Mouse (Mus musculus) Patski (cell line): ENCODE data around the gene Inava. TPM values are rescaled to one million over a fixed set of nuclear protein-coding genes. Genes with fewer than 3 reads are reported as not detected.

ENCODE experiments used
- ATAC-seq: fragments of 100-300 bp; one replicate; pipeline ENCODE4 v1.8.0; 2021
- CTCF ChIA-PET: fragments of 350-600 bp; sonication (Branson Sonifier 250); formaldehyde crosslinking; loops from one replicate; lab custom pipeline; 2022; ENCODE audit warnings: inconsistent platforms; lab: Charles Lee
- POLR2A ChIA-PET: fragments of 350-600 bp; sonication (Branson Sonifier 250); formaldehyde crosslinking; loops from one replicate; lab custom pipeline; 2022; ENCODE audit warnings: antibody characterized with exemption, inconsistent platforms; lab: Charles Lee
- DNase-seq: peaks from one replicate; pipeline ENCODE4 v3.0.0-alpha.2; 2011; ENCODE audit warnings: low read depth, low spot score
- H3K27me3 ChIP-seq: fragments of 371-371 bp; one replicate; pipeline ENCODE4 v1.5.1; 2021
- CTCF ChIP-seq: fragments of 100-300 bp; IDR thresholded peaks from one replicate; pipeline ENCODE4 v1.5.1; 2021
- in situ Hi-C: fragments of 300-500 bp; cut with MboI; formaldehyde crosslinking; loops from 3 replicates; pipeline ENCODE4 v1.11.1; 2018; ENCODE audit warnings: low pct_unique_long_range_greater_than_20kb, mixed read lengths
- polyA plus RNA-seq: library from polyadenylated mRNA; unstranded; gene quantifications from one replicate; pipeline ENCODE4 v1.2.3, GENCODE M21; 2021

Inava gene
- polyA plus RNA-seq, 1 experiment from 2014 or later, result 21.6 TPM

- in situ Hi-C loops, result no loop called here
- CTCF ChIA-PET, result interaction anchor here (0.9 kb wide), 1 partner anchor 10 kb away, joined by 3 read pairs; no protein-coding TSS in a partner anchor
- DNase-seq (no peak), ATAC-seq (no peak)
- POLR2A ChIA-PET, result no interaction called here
- no peak for TF ChIP-seq CTCF
- no peaks in the 10 kb centered on the region for H3K27me3 ChIP-seq
Observed at GRCm38 (mm10) chr1:136220037-136220871, 13.8 kb downstream of the Inava start.

DNA sequence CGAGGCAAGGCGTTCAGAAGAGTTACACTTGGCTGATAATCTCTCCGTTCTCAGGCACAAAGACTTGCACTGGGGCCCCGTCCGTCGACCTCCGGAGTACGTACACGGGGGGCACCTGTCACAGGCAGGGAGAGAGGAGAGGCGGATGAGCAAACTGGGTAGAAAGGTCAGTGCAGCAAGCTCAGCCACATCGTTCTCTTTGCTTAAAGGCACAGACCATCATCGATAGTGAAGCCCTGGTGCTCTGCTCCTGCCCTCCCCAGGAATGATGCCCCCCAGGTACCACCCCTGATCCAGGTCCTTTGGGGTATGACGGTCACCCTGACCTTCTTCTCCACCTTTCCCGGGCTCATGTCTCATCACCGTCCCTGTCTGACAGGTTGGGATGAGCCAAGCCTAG is 19.8 kb downstream of the Inava start:
- DNase-seq, result no peak
- ChIA-PET CTCF (no interaction called here), POLR2A (no interaction called here)
- TF ChIP-seq CTCF, result no peak
- no peak for ATAC-seq
- H3K27me3 ChIP-seq, result no peaks in the 10 kb centered on the region
- in situ Hi-C loops, result no loop called here

GRCm38 (mm10) chr1:136212803-136213202 is 21.3 kb downstream of the Inava start, which contains the start of gene Mroh3:
TSS of gene Mroh3 (minus strand) at chr1:136212828.
- ATAC-seq, result no peak
- DNase-seq, result no peak
- CTCF ChIA-PET, result interaction anchor here (1.1 to 2.0 kb wide), 3 partner anchors 24 to 95 kb away, joined by 3 to 7 read pairs (median 4); no protein-coding TSS in a partner anchor
- in situ Hi-C loops, result no loop called here
- H3K27me3 ChIP-seq, result no peaks in the 10 kb centered on the region
- POLR2A ChIA-PET, result no interaction called here
- no peak for TF ChIP-seq CTCF

GRCm38 (mm10) chr1:136190033-136190432 is 44.0 kb downstream of the Inava start:
- DNase-seq, result no peak
- no peaks in the 10 kb centered on the region for H3K27me3 ChIP-seq
- POLR2A ChIA-PET, result no interaction called here
- no peak for ATAC-seq
- TF ChIP-seq CTCF, result no peak
- in situ Hi-C loops, result no loop called here
- CTCF ChIA-PET, result no interaction called here

- in situ Hi-C loops, result no loop called here
- TF ChIP-seq CTCF, result no peak
- H3K27me3 ChIP-seq, result no peaks in the 10 kb centered on the region
- POLR2A ChIA-PET, result no interaction called here
- ATAC-seq (peak; percentile 12), DNase-seq (no peak)
- CTCF ChIA-PET, result no interaction called here
Observed at GRCm38 (mm10) chr1:136179511-136180001, 54.5 kb downstream of the Inava start.

DNA sequence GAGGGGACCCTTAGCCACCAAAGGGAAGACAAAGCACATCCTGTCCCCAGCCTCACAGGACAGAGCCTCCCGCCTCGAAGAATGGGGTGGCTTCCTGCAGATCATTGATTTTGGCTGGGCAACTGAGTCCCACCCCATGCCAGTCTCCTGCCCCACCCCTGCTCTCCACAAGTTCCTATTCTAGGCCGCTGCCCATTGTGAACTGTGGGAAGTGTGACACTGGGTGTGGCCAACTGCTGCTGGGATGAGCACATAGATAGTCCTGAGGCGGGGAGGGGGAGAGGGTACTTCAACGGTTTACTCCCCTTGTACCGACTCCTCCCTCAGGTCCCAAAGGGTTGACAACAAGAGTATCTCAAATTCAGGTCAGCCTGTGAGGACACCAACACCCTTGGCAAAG is 55.3 kb downstream of the Inava start:
- ATAC-seq, result no peak
- POLR2A ChIA-PET, result no interaction called here

DNA sequence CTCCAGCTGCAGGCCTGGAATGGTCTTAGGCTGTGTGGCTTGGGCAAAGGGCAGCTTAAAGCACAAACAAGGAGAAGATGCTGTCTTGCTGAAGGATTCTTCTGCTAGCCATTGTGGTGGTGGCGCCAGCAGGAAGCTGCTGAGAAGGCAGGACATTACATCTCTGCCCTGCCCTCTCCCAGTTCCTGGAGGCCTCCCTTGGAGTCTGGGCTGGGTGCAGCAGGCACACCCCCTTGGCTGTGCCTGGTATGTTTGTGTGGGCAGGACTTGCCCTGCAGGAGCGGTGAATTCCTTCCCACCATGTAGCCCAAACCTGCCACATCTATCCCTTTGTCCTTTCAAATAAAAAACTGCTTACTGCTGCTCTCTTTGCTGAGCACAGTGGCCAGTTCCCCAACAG is 57.0 kb downstream of the Inava start:
- DNase-seq, result no peak
- H3K27me3 ChIP-seq, result no peaks in the 10 kb centered on the region
- CTCF ChIA-PET, result interaction anchor here (3.6 kb wide), 1 partner anchor 11 kb away, joined by 12 read pairs; no protein-coding TSS in a partner anchor
- POLR2A ChIA-PET, result interaction anchor here (1.3 kb wide), 1 partner anchor 33 kb away, joined by 3 read pairs; no protein-coding TSS in a partner anchor
- ATAC-seq, result no peak
- in situ Hi-C loops, result no loop called here
- no peak for TF ChIP-seq CTCF

More for the DNA sequence above, 55.3 kb downstream of the Inava start:
- no peaks in the 10 kb centered on the region for H3K27me3 ChIP-seq
- in situ Hi-C loops, result no loop called here
- TF ChIP-seq CTCF, result no peak
- CTCF ChIA-PET, result no interaction called here
- no peak for DNase-seq

- DNase-seq (no peak), ATAC-seq (no peak)
- no peaks in the 10 kb centered on the region for H3K27me3 ChIP-seq
- ChIA-PET CTCF (interaction anchor here (0.8 to 3.6 kb wide), 13 partner anchors 9 to 185 kb away, joined by 3 to 12 read pairs (median 3); partner anchors contain the start of genes Ascl5 and Mroh3), POLR2A (no interaction called here)
- TF ChIP-seq CTCF, result no peak
- in situ Hi-C loops, result no loop called here
Observed at GRCm38 (mm10) chr1:136175183-136175582, 58.9 kb downstream of the Inava start.

DNA sequence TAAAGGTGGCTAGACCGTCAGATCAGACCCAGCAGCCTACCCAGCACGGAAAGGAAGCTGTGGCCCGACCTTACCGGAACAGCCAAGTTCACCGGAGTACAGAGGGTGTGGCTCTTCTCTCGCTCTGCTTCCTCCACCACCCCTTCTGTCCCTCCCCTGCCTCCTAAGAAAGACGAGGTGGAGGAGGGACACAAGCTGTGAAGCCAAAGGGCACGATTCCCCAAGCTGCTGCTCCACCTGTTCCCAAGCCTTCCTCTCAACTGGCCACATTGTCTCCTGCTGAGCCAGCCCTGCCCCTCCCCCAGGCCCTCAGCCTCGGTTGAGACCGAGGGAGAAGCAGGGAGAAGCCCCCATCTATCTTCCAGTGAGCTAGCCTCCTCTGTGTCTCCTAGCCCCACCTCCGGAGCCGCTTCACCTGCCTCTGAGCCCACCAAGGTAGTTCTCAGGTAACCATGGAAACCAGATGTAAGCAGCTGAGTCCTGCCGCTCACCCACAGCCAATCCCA is 59.9 kb downstream of the Inava start:
- TF ChIP-seq CTCF, result no peak
- ChIA-PET CTCF (interaction anchor here (0.9 to 3.6 kb wide), 6 partner anchors 8 to 184 kb away, joined by 3 to 12 read pairs (median 6); no protein-coding TSS in a partner anchor), POLR2A (interaction anchor here (0.8 kb wide), 1 partner anchor 58 kb away, joined by 3 read pairs; no protein-coding TSS in a partner anchor)
- no peaks in the 10 kb centered on the region for H3K27me3 ChIP-seq
- ATAC-seq (no peak), DNase-seq (no peak)
- in situ Hi-C loops, result loop anchor here (5.0 kb wide), 3 partner anchors 88 to 288 kb away; partner anchors contain the start of gene Gpr25

- ATAC-seq (no peak), DNase-seq (no peak)
- in situ Hi-C loops, result loop anchor here (5.0 kb wide), 3 partner anchors 90 to 290 kb away; partner anchors contain the start of gene Gpr25
- CTCF ChIA-PET, result no interaction called here
- POLR2A ChIA-PET, result no interaction called here
- no peak for TF ChIP-seq CTCF
- H3K27me3 ChIP-seq, result no peaks in the 10 kb centered on the region
Observed at GRCm38 (mm10) chr1:136172696-136173095, 61.4 kb downstream of the Inava start.
